Comparison of ENCODE assay signal across 8 mouse cellular contexts in genomic region chr2:156143953-156144724, GRCm38 (mm10). TPM values are rescaled to one million over a fixed set of nuclear protein-coding genes. Genes with fewer than 3 reads are reported as not detected.
DNase-seq lines count a peak whose midpoint lies in the region; ATAC-seq and TF ChIP-seq lines count a peak whose summit lies in the region.

TSS of gene Romo1 (plus strand) at chr2:156144039.
TSS of gene Nfs1 (minus strand) at chr2:156144186.

- H3K27me3 ChIP-seq in heart, embryonic 10.5 days (ENCODE audit: insufficient read depth, poor library complexity, severe bottlenecking) = no peaks in the 10 kb centered on the region
- no peaks in the 10 kb centered on the region for H3K27me3 ChIP-seq in kidney, embryonic 15.5 days

- H3K36me3 ChIP-seq in heart, embryonic 10.5 days = peaks cover 43% of the 10 kb centered on the region
- peaks cover 54% of the 10 kb centered on the region for H3K36me3 ChIP-seq in kidney, embryonic 15.5 days

- TF ChIP-seq POLR2A in bone marrow macrophage, adult 2 months (IDR thresholded peaks at IDR 0.05; ENCODE audit: borderline replicate concordance, low read depth, low read length) = no peak; the same call in 1 of the 2 replicates
- peak; percentile 95 for TF ChIP-seq POLR2A in embryonic fibroblast, embryonic 13.5 days (IDR thresholded peaks at IDR 0.05; ENCODE audit: low read depth, low read length)

- peak within 1 kb of the TSS; percentile 76 for H3K4me3 ChIP-seq in bone marrow macrophage, adult 2 months (ENCODE audit: insufficient read depth, low read length)
- H3K4me3 ChIP-seq in embryonic fibroblast, embryonic 13.5 days (ENCODE audit: insufficient read depth, low read length) = peak within 1 kb of the TSS; percentile 67
- peak within 1 kb of the TSS; percentile 82 for H3K4me3 ChIP-seq in heart, embryonic 10.5 days
- H3K4me3 ChIP-seq in kidney, embryonic 15.5 days (replicated peaks) = peak within 1 kb of the TSS; percentile 66

- peaks cover 9% of the 10 kb centered on the region for H3K4me1 ChIP-seq in bone marrow macrophage, adult 2 months (ENCODE audit: control insufficient read depth, insufficient read depth, low read length)
- H3K4me1 ChIP-seq in embryonic fibroblast, embryonic 13.5 days (ENCODE audit: control insufficient read depth, insufficient read depth, low read length) = no peaks in the 10 kb centered on the region
- H3K4me1 ChIP-seq in heart, embryonic 10.5 days = peaks cover 9% of the 10 kb centered on the region; the same call in 1 of the 2 replicates
- H3K4me1 ChIP-seq in kidney, embryonic 15.5 days = peaks cover 12% of the 10 kb centered on the region

- H3K9ac ChIP-seq in kidney, embryonic 15.5 days = peak within 1 kb of the TSS; percentile 81

- ATAC-seq in kidney, embryonic 15.5 days (replicated peaks; ENCODE audit: low FRiP score) = peak; percentile 97
- peak; percentile 91 for ATAC-seq in monocyte, adult 5-6 weeks (replicated peaks; ENCODE audit: insufficient number of reproducible peaks, low FRiP score, low TSS enrichment, poor library complexity, severe bottlenecking)

- no peaks in the 10 kb centered on the region for H3K9me3 ChIP-seq in heart, embryonic 10.5 days
- no peaks in the 10 kb centered on the region for H3K9me3 ChIP-seq in kidney, embryonic 15.5 days (replicated peaks)

- DNase-seq in A20 (ENCODE audit: low read depth, low spot score) = peak; percentile 95
- DNase-seq in heart, embryonic 10.5 days (ENCODE audit: low spot score) = peak; percentile 98
- DNase-seq in liver = peak; percentile 91
- peak; percentile 89 to 93 for DNase-seq in spleen, postnatal 4 days (ENCODE audit: low spot score in 2 of 2)

- TF ChIP-seq CTCF in bone marrow macrophage, adult 2 months (IDR thresholded peaks at IDR 0.05; ENCODE audit: low read depth, low read length) = no peak
- peak; percentile 53; the same call in 1 of the 2 replicates for TF ChIP-seq CTCF in embryonic fibroblast, embryonic 13.5 days (IDR thresholded peaks at IDR 0.05; ENCODE audit: borderline replicate concordance, insufficient read depth, low read length)

- H3K27ac ChIP-seq in bone marrow macrophage, adult 2 months (ENCODE audit: insufficient read depth, low read depth, low read length) = peak within 1 kb of the TSS; percentile 33
- H3K27ac ChIP-seq in embryonic fibroblast, embryonic 13.5 days (ENCODE audit: insufficient read depth, low read length) = peak within 1 kb of the TSS; percentile 86
- H3K27ac ChIP-seq in heart, embryonic 10.5 days = peak within 1 kb of the TSS; percentile 94
- peak within 1 kb of the TSS; percentile 94 for H3K27ac ChIP-seq in kidney, embryonic 15.5 days

- WGBS in heart, embryonic 10.5 days = under 1% methylated on average over 70 of the region's 70 CpGs
- under 1% methylated on average over 70 of the region's 70 CpGs for WGBS in kidney, embryonic 15.5 days

- peak within 1 kb of the TSS; percentile 72 for H3K4me2 ChIP-seq in kidney, embryonic 15.5 days

RNA-seq across cellular contexts. Expression of gene Romo1, which starts in this region (rescaled TPM):
- 115 and 116 TPM in 2 replicates for polyA plus RNA-seq in bone marrow macrophage, adult 2 months (2012; ENCODE audit: insufficient read depth, insufficient read length, missing spikeins)
- polyA plus RNA-seq in embryonic fibroblast, embryonic 13.5 days (2011; ENCODE audit: insufficient read length, low read depth, missing spikeins) = 185 TPM in 2 replicates
- 431 and 437 TPM in 2 replicates for polyA plus RNA-seq in heart, embryonic 10.5 days (2016; fragmentation: Nextera tagmentation; extraction: Ambion mirVana)
- polyA plus RNA-seq in kidney, embryonic 15.5 days (2015; fragmentation: Nextera tagmentation; extraction: Ambion mirVana) = 406 and 428 TPM in 2 replicates
- 9.1 to 25.0 TPM (median 10.2 TPM) in 3 replicates for total RNA-seq in monocyte, adult 5-6 weeks (2017)

RNA-seq across cellular contexts. Expression of gene Nfs1, which starts in this region (rescaled TPM):
- 42.4 and 43.4 TPM in 2 replicates for polyA plus RNA-seq in bone marrow macrophage, adult 2 months (2012; ENCODE audit: insufficient read depth, insufficient read length, missing spikeins)
- polyA plus RNA-seq in embryonic fibroblast, embryonic 13.5 days (2011; ENCODE audit: insufficient read length, low read depth, missing spikeins) = 30.2 and 37.7 TPM in 2 replicates
- 54.5 and 65.2 TPM in 2 replicates for polyA plus RNA-seq in heart, embryonic 10.5 days (2016; fragmentation: Nextera tagmentation; extraction: Ambion mirVana)
- polyA plus RNA-seq in kidney, embryonic 15.5 days (2015; fragmentation: Nextera tagmentation; extraction: Ambion mirVana) = 47.7 and 50.2 TPM in 2 replicates
- 28.1 to 50.8 TPM (median 31.0 TPM) in 3 replicates for total RNA-seq in monocyte, adult 5-6 weeks (2017)

Comparison
In these comparisons a context has a peak if more than half of its experiments do, and no peak if none do; other contexts are left out.
1. Peak in every context shown above with its lines: DNase-seq, ATAC-seq, H3K4me3 ChIP-seq and H3K27ac ChIP-seq.
2. H3K27ac ChIP-seq: peak in every context shown above with its lines; median percentile 94 in heart, embryonic 10.5 days; 94 in kidney, embryonic 15.5 days; 86 in embryonic fibroblast, embryonic 13.5 days; 33 in bone marrow macrophage, adult 2 months.